Mouse (Mus musculus) liver, postnatal 0 days (tissue): ENCODE data around the gene Fgf13.

Experiments used
- CTCF ChIP-seq: sonication (generic); IDR thresholded peaks from 2 replicates; pipeline ENCODE4 v1.5.1; 2016; ENCODE audit warnings: antibody characterized with exemption, low read depth
- EP300 ChIP-seq: IDR thresholded peaks from 2 replicates; pipeline ENCODE4 v1.6.1; 2016; ENCODE audit warnings: antibody characterized with exemption, low read depth, mild to moderate bottlenecking

DNA sequence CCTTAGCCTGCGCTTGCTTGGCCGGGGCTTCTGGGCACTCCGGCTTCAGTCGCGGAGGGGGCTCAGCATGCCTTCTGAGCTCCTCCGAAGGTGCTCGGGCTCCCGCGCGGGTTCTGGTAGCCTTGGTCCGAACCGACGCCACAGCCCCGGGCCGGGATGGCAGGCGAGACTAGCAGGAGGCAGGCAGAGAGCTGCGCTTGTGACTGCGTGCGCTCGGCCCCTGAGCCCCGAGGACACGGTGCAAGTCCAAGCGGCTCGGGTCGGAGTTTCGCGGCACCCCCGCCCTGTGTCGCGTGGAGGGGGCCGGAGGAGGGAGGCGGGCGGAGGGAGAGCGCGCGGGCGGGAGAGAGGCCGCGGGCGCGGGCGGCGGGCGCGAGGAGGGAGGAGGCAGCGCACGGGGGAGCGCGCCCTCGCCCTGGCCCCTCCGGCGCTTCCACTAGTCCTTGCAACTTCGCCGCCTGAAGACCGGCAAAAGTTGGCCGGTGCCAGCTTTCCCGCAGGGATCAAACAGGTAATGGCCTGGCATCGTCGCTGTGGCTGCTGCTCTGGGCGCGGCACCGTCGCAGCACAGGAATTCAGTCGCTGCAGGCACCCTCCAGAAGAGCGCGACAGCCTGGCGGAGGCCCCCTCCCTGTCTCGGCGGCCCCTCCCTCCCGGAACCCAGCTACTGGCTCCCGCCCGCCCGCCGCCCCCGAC, 433.6 kb downstream of the Fgf13 start:
- TF ChIP-seq CTCF (no peak), EP300 (no peak)
